Mouse (Mus musculus) heart, postnatal 25 days (tissue): ENCODE results near the gene Ubc. TPM values are rescaled to one million over a fixed set of nuclear protein-coding genes. Genes with fewer than 3 reads are reported as not detected.

Source experiments
- DNase-seq: peaks from one replicate; pipeline ENCODE4 v3.0.0; 2022; ENCODE audit warnings: low spot score
- intact Hi-C: fragments of 180-260 bp; cut with DNase I; formaldehyde crosslinking; loops from one replicate; pipeline ENCODE4 v1.15.1; 2025
- total RNA-seq, 2 experiments: library from RNA; stranded (reverse); gene quantifications; 2 replicates each; pipeline ENCODE4 v1.2.3; 2021

Gene Ubc
- total RNA-seq, 2 experiments from 2014 or later, result 907 to 1,197 TPM

GRCm38 (mm10) chr5:125357543-125358269 is 32.3 kb downstream of the Ubc start:
- intact Hi-C loops, result no loop called here
- no peak for DNase-seq

- no peak for DNase-seq
- intact Hi-C loops, result no loop called here
These were observed 34.4 kb downstream of the Ubc start for GRCm38 (mm10) chr5:125355650-125356049.

GRCm38 (mm10) chr5:125354885-125355492 is 35.0 kb downstream of the Ubc start:
- intact Hi-C loops, result no loop called here
- no peak for DNase-seq

- intact Hi-C loops, result no loop called here
- DNase-seq, result no peak
These were observed 37.2 kb downstream of the Ubc start for GRCm38 (mm10) chr5:125352781-125353294.

- intact Hi-C loops, result no loop called here
- no peak for DNase-seq
These were observed 38.1 kb downstream of the Ubc start for GRCm38 (mm10) chr5:125351939-125352338.

GRCm38 (mm10) chr5:125351057-125351456 is 38.9 kb downstream of the Ubc start:
- no peak for DNase-seq
- intact Hi-C loops, result no loop called here

- no peak for DNase-seq
- intact Hi-C loops, result no loop called here
These were observed 40.6 kb downstream of the Ubc start for GRCm38 (mm10) chr5:125349391-125349790.

- no peak for DNase-seq
- intact Hi-C loops, result no loop called here
These were observed 41.5 kb downstream of the Ubc start for GRCm38 (mm10) chr5:125348487-125348886.

GRCm38 (mm10) chr5:125348067-125348466 is 41.9 kb downstream of the Ubc start:
- intact Hi-C loops, result no loop called here
- no peak for DNase-seq

GRCm38 (mm10) chr5:125344296-125344695 is 45.7 kb downstream of the Ubc start:
- DNase-seq, result no peak
- intact Hi-C loops, result no loop called here

- no peak for DNase-seq
- intact Hi-C loops, result no loop called here
These were observed 48.4 kb downstream of the Ubc start for GRCm38 (mm10) chr5:125341459-125342090.

GRCm38 (mm10) chr5:125340547-125341262 is 49.3 kb downstream of the Ubc start, which contains the start of gene Scarb1:
TSS of gene Scarb1 (minus strand) at chr5:125341094.
- peak; percentile 76 for DNase-seq
- intact Hi-C loops, result no loop called here

- no peak for DNase-seq
- intact Hi-C loops, result no loop called here
These were observed 50.0 kb downstream of the Ubc start for GRCm38 (mm10) chr5:125339851-125340531.

- intact Hi-C loops, result no loop called here
- peak; percentile 38 for DNase-seq
These were observed 50.8 kb downstream of the Ubc start for GRCm38 (mm10) chr5:125339108-125339751.

GRCm38 (mm10) chr5:125337526-125337925 is 52.5 kb downstream of the Ubc start:
- DNase-seq, result no peak
- intact Hi-C loops, result no loop called here

- no peak for DNase-seq
- intact Hi-C loops, result no loop called here
These were observed 53.0 kb downstream of the Ubc start for GRCm38 (mm10) chr5:125337012-125337411.
